Mouse (Mus musculus) liver, embryonic 14 days (tissue): ENCODE data around the gene Lrp11. TPM values are rescaled to one million over a fixed set of nuclear protein-coding genes. Genes with fewer than 3 reads are reported as not detected.

Experiments used
- polyA plus RNA-seq: library from polyadenylated mRNA; depleted of rRNA; stranded (reverse); fragments of >200 nt; gene quantifications from 2 replicates; pipeline ENCODE4 v1.2.3, GENCODE M21; 2012; rRNA removed

The Lrp11 gene
- polyA plus RNA-seq = 0.25 and 0.31 TPM in 2 replicates

GRCm38 (mm10) chr10:7589592-7590233, at the start of gene Lrp11:
Lrp11 (plus strand) TSS chr10:7589800.

GRCm38 (mm10) chr10:7667342-7667802, 77.8 kb downstream of the Lrp11 start, which contains the start of gene Nup43:
Nup43 (plus strand) TSS chr10:7667503.

Other genes starting within 250 kb of the Lrp11 start
- gene Ulbp1, start 116.2 kb upstream of the Lrp11 start, polyA plus RNA-seq = 1.2 and 1.5 TPM in 2 replicates
- gene Nup43, start 77.7 kb downstream of the Lrp11 start, polyA plus RNA-seq = 19.4 and 23.2 TPM in 2 replicates
- 43.2 and 48.9 TPM in 2 replicates for gene Pcmt1, start 91.3 kb downstream of the Lrp11 start, polyA plus RNA-seq
- gene Lats1, start 91.4 kb downstream of the Lrp11 start, polyA plus RNA-seq = 4.8 and 5.6 TPM in 2 replicates
- gene Katna1, start 136.2 kb downstream of the Lrp11 start, polyA plus RNA-seq = 7.6 and 8.2 TPM in 2 replicates
- 13.1 and 14.9 TPM in 2 replicates for gene Ginm1, start 203.0 kb downstream of the Lrp11 start, polyA plus RNA-seq
- gene Ppil4, start 203.1 kb downstream of the Lrp11 start, polyA plus RNA-seq = 10.6 and 11.6 TPM in 2 replicates
- 0.16 and 0.29 TPM in 2 replicates for gene Zc3h12d, start 242.7 kb downstream of the Lrp11 start, polyA plus RNA-seq